Mouse (Mus musculus): Measurements from ENCODE around the gene Dab1.

DNA sequence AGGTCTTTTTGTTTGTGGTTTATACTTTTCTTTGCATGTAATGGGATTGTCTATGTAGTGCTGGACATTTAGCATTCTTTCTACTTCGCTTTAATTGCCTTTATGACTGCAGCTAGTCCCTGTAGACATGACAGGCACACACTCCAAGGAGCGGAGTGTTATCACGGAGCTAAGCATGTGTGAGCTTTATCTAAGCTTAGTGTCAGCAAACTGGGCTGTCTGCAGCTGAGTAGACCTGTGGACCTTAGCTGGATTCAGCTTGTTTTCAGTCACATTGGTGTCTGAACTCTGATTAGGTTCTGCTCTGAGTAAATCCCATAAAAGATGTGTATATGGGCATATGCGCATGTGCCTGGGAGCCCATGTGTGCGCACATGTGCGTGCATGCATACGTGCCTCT is 810.0 kb downstream of the Dab1 start:
- TF ChIP-seq POLR2A (IDR thresholded peaks at IDR 0.05; ENCODE audit: control insufficient read depth in 1 of 2, insufficient read depth in 1 of 2, low read depth in 1 of 2, low read length in 2 of 2, poor library complexity in 1 of 2) (no peak), CTCF (IDR thresholded peaks at IDR 0.05 in 2 of 3, conservative IDR thresholded peaks at IDR 0.05 in 1 of 3; ENCODE audit: control insufficient read depth in 1 of 3, insufficient read depth in 1 of 3, low read depth in 2 of 3, low read length in 3 of 3, poor library complexity in 1 of 3, severe bottlenecking in 1 of 3) (no peak), MYB (IDR thresholded peaks at IDR 0.05; ENCODE audit: low read depth, low read length) (no peak), MYC (IDR thresholded peaks at IDR 0.05; ENCODE audit: low read depth, low read length) (no peak), USF2 (IDR thresholded peaks at IDR 0.05; ENCODE audit: borderline replicate concordance in 1 of 2, insufficient read depth in 1 of 2, low read depth in 1 of 2, low read length in 2 of 2) (no peak)

All from MEL (cell line).